In genomic region chr15:27642895-27643294, GRCm38 (mm10) we compare ENCODE assay signal across 9 mouse cellular contexts. TPM values are rescaled to one million over a fixed set of nuclear protein-coding genes. Genes with fewer than 3 reads are reported as not detected.
DNase-seq lines count a peak whose midpoint lies in the region; ATAC-seq and TF ChIP-seq lines count a peak whose summit lies in the region.
"Had no signal": no experiment of that assay in that cellular context is flagged by ENCODE, and none has a peak within 500 bp of the region (broad histone marks: within the 10 kb centered on the region; RNA-seq: fewer than 3 reads in every experiment).

No protein-coding gene starts in this region.

- WGBS in hindbrain, embryonic 11.5 days: 87% methylated on average over 3 of the region's 3 CpGs
- 89% methylated on average over 3 of the region's 3 CpGs for WGBS in hindbrain, embryonic 14.5 days
- 75% methylated on average over 3 of the region's 3 CpGs for WGBS in liver, postnatal 0 days (ENCODE audit: insufficient replicate concordance)

- H3K4me1 ChIP-seq in hindbrain, embryonic 11.5 days (replicated peaks; ENCODE audit: control insufficient read depth, insufficient read depth, low read length): no peaks in the 10 kb centered on the region
- H3K4me1 ChIP-seq in hindbrain, embryonic 14.5 days (replicated peaks; ENCODE audit: control insufficient read depth, insufficient read depth, low read length): no peaks in the 10 kb centered on the region
- peaks cover 19% of the 10 kb centered on the region for H3K4me1 ChIP-seq in E14TG2a.4 (replicated peaks; ENCODE audit: low read depth, low read length)
- no peaks in the 10 kb centered on the region for H3K4me1 ChIP-seq in cortical plate, adult 2 months (ENCODE audit: control insufficient read depth, insufficient read depth, low read length)
- no peaks in the 10 kb centered on the region for H3K4me1 ChIP-seq in liver, postnatal 0 days (ENCODE audit: insufficient read depth)
- H3K4me1 ChIP-seq: liver, embryonic 13.5 days had no signal

- no peak overlapping the region for H3K9ac ChIP-seq in hindbrain, embryonic 11.5 days (ENCODE audit: low read depth, low read length)
- no peak overlapping the region for H3K9ac ChIP-seq in hindbrain, embryonic 14.5 days
- no peak overlapping the region for H3K9ac ChIP-seq in liver, postnatal 0 days (replicated peaks)
- H3K9ac ChIP-seq: liver, embryonic 13.5 days had no signal

- H3K27me3 ChIP-seq in hindbrain, embryonic 11.5 days (ENCODE audit: control insufficient read depth, insufficient read depth, low read length): no peaks in the 10 kb centered on the region
- H3K27me3 ChIP-seq in hindbrain, embryonic 14.5 days (ENCODE audit: control insufficient read depth, insufficient read depth, low read length): no peaks in the 10 kb centered on the region
- H3K27me3 ChIP-seq in E14TG2a.4 (ENCODE audit: insufficient read depth, low read length): peaks cover 4% of the 10 kb centered on the region; the same call in 1 of the 2 replicates
- no peaks in the 10 kb centered on the region for H3K27me3 ChIP-seq in liver, postnatal 0 days (ENCODE audit: insufficient read depth, low read length)
- H3K27me3 ChIP-seq: liver, embryonic 13.5 days had no signal

- peak; percentile 40 for DNase-seq in hindbrain, embryonic 11.5 days (ENCODE audit: low spot score)
- no peak for DNase-seq in hindbrain, embryonic 14.5 days (ENCODE audit: low spot score)
- peak; percentile 57 for DNase-seq in 416B (ENCODE audit: low read depth)
- DNase-seq in liver, postnatal 0 days: peak; percentile 46
- peak; percentile 58 for DNase-seq in thymus, postnatal 4 days
- DNase-seq: liver, embryonic 13.5 days had no signal

- TF ChIP-seq EP300 in liver, postnatal 0 days (IDR thresholded peaks at IDR 0.05; ENCODE audit: low read depth): no peak

- H3K27ac ChIP-seq in hindbrain, embryonic 11.5 days (ENCODE audit: low read depth, low read length): no peak overlapping the region
- no peak overlapping the region for H3K27ac ChIP-seq in hindbrain, embryonic 14.5 days
- H3K27ac ChIP-seq in cortical plate, adult 2 months (ENCODE audit: insufficient read depth, low read length): no peak overlapping the region
- no peak overlapping the region for H3K27ac ChIP-seq in liver, postnatal 0 days (ENCODE audit: low read depth)
- H3K27ac ChIP-seq: liver, embryonic 13.5 days had no signal

- TF ChIP-seq CTCF in E14TG2a.4 (conservative IDR thresholded peaks at IDR 0.05; ENCODE audit: low read length): peak; percentile 59
- TF ChIP-seq CTCF in cortical plate, adult 2 months (IDR thresholded peaks at IDR 0.05; ENCODE audit: extremely low read depth, insufficient read depth, low read length): peak; percentile 71
- TF ChIP-seq CTCF in liver, postnatal 0 days (IDR thresholded peaks at IDR 0.05; ENCODE audit: low read depth): peak; percentile 76

- no peak for ATAC-seq in hindbrain, embryonic 11.5 days (ENCODE audit: low FRiP score)
- no peak for ATAC-seq in hindbrain, embryonic 14.5 days (ENCODE audit: low FRiP score)
- no peak for ATAC-seq in liver, postnatal 0 days

- TF ChIP-seq POLR2A in cortical plate, adult 2 months (IDR thresholded peaks at IDR 0.05; ENCODE audit: extremely low read depth, insufficient read depth, low read length): no peak

- no peaks in the 10 kb centered on the region for H3K9me3 ChIP-seq in hindbrain, embryonic 11.5 days (ENCODE audit: control insufficient read depth, low read length)
- H3K9me3 ChIP-seq in hindbrain, embryonic 14.5 days (ENCODE audit: control insufficient read depth, low read length): no peaks in the 10 kb centered on the region
- no peaks in the 10 kb centered on the region for H3K9me3 ChIP-seq in E14TG2a.4 (ENCODE audit: low read length)
- H3K9me3 ChIP-seq in liver, postnatal 0 days (ENCODE audit: low read length): no peaks in the 10 kb centered on the region
- H3K9me3 ChIP-seq: liver, embryonic 13.5 days had no signal

- H3K4me3 ChIP-seq in hindbrain, embryonic 11.5 days (ENCODE audit: low read depth, low read length): no peak overlapping the region
- H3K4me3 ChIP-seq in hindbrain, embryonic 14.5 days (replicated peaks; ENCODE audit: low read length): no peak overlapping the region
- no peak overlapping the region for H3K4me3 ChIP-seq in E14TG2a.4 (replicated peaks; ENCODE audit: low read length)
- H3K4me3 ChIP-seq in cortical plate, adult 2 months (ENCODE audit: insufficient read depth, low read length): no peak overlapping the region
- no peak overlapping the region for H3K4me3 ChIP-seq in liver, postnatal 0 days (ENCODE audit: low read depth, low read length)
- H3K4me3 ChIP-seq: erythroblast, embryonic 14.5 days; liver, embryonic 13.5 days had no signal

- no peaks in the 10 kb centered on the region for H3K36me3 ChIP-seq in hindbrain, embryonic 11.5 days (ENCODE audit: control insufficient read depth, insufficient read depth, low read length)
- H3K36me3 ChIP-seq in hindbrain, embryonic 14.5 days (replicated peaks; ENCODE audit: control insufficient read depth, insufficient read depth): no peaks in the 10 kb centered on the region
- no peaks in the 10 kb centered on the region for H3K36me3 ChIP-seq in E14TG2a.4 (ENCODE audit: insufficient read depth, low read length)
- H3K36me3 ChIP-seq in liver, postnatal 0 days (replicated peaks; ENCODE audit: insufficient read depth, low read length): no peaks in the 10 kb centered on the region
- H3K36me3 ChIP-seq: liver, embryonic 13.5 days had no signal

- H3K4me2 ChIP-seq in hindbrain, embryonic 11.5 days (replicated peaks; ENCODE audit: low read depth, low read length): no peak overlapping the region
- no peak overlapping the region for H3K4me2 ChIP-seq in hindbrain, embryonic 14.5 days (replicated peaks)
- H3K4me2 ChIP-seq in liver, postnatal 0 days (ENCODE audit: low read depth, low read length): no peak overlapping the region
- H3K4me2 ChIP-seq: liver, embryonic 13.5 days had no signal

RNA-seq across cellular contexts. Expression of gene Otulin, which starts 12.4 kb away (rescaled TPM):
- polyA plus RNA-seq in hindbrain, embryonic 11.5 days (2014; fragmentation: Nextera tagmentation; extraction: Ambion mirVana): 31.8 and 32.0 TPM in 2 replicates
- 30.0 and 31.4 TPM in 2 replicates for polyA plus RNA-seq in hindbrain, embryonic 14.5 days (2014; fragmentation: Nextera tagmentation; extraction: Ambion mirVana)
- 23.9 and 24.0 TPM in 2 replicates for polyA plus RNA-seq in cortical plate, adult 2 months (2012; rRNA removed)
- 20.8 and 23.5 TPM in 2 replicates for polyA plus RNA-seq in liver, postnatal 0 days (2015; fragmentation: Nextera tagmentation; extraction: Ambion mirVana)

RNA-seq across cellular contexts. Expression of gene Otulinl, which starts 38.5 kb away (rescaled TPM):
- 6.9 and 9.7 TPM in 2 replicates for polyA plus RNA-seq in hindbrain, embryonic 11.5 days (2014; fragmentation: Nextera tagmentation; extraction: Ambion mirVana)
- polyA plus RNA-seq in hindbrain, embryonic 14.5 days (2014; fragmentation: Nextera tagmentation; extraction: Ambion mirVana): 15.2 and 16.2 TPM in 2 replicates
- 17.8 and 21.1 TPM in 2 replicates for polyA plus RNA-seq in cortical plate, adult 2 months (2012; rRNA removed)
- polyA plus RNA-seq in liver, postnatal 0 days (2015; fragmentation: Nextera tagmentation; extraction: Ambion mirVana): 12.3 and 13.7 TPM in 2 replicates
